Mouse (Mus musculus): Measurements from ENCODE around the gene Sap30bp. TPM values are rescaled to one million over a fixed set of nuclear protein-coding genes. Genes with fewer than 3 reads are reported as not detected.
A peak's percentile ranks its signal among the peaks of the same experiment; 100 is the strongest.

Sap30bp gene
- total and polyA plus RNA-seq, 3 experiments: 49.1 to 69.2 TPM; not detected in 1

DNA sequence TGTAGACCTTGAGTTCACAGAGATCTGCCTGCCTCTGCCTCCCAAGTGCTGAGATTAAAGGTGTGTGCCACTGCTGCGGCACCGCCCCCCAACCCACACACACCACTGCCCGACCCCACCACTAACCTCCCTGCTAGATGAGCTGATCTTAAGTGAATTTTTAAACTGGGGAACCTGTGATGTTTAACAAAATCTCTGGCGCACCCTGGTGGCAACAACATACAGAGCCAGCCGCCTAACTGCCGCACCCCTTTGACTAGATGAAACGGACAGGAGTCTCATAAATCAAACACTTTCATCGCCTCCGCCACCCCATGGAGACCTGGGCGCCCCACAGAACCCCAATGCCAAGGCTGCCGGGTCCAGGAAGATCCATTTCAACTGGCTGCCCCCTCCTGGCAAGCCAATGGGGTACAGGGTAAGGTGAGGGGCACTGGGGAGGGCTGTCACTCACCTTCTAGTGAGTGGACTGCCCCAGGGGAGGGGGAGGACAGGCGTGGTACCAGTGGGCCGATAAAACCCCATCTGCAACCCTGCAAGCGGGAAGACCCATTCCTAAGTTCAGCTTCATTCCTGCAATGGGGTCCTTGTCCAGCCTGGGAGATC, 66.6 kb downstream of the Sap30bp start:
- H3K27me3 ChIP-seq (ENCODE audit: control insufficient read depth in 1 of 2, insufficient read depth in 2 of 2, low read length in 2 of 2): no peaks in the 10 kb centered on the region
- no peak for TF ChIP-seq CHD1 (IDR thresholded peaks at IDR 0.05; ENCODE audit: low read depth, low read length)
- TF ChIP-seq ZKSCAN1 (IDR thresholded peaks at IDR 0.05; ENCODE audit: low read depth, low read length): no peak
- TF ChIP-seq RCOR1 (IDR thresholded peaks at IDR 0.05; ENCODE audit: low read depth, low read length): 0 out of 2 replicates have a peak, but pooled peaks have one; percentile 49
- peak; percentile 54 to 96 (median 87) for TF ChIP-seq CTCF (IDR thresholded peaks at IDR 0.05 in 2 of 3, conservative IDR thresholded peaks at IDR 0.05 in 1 of 3; ENCODE audit: control insufficient read depth in 1 of 3, insufficient read depth in 1 of 3, low read depth in 2 of 3, low read length in 3 of 3, poor library complexity in 1 of 3, severe bottlenecking in 1 of 3)
- peak; percentile 15; the same call in 1 of the 2 replicates for TF ChIP-seq BHLHE40 (IDR thresholded peaks at IDR 0.05; ENCODE audit: borderline replicate concordance, low read depth, low read length)
- 0 out of 2 replicates have a peak, but pooled peaks have one; percentile 27 for TF ChIP-seq TCF12 (IDR thresholded peaks at IDR 0.05; ENCODE audit: low read depth, low read length)
- TF ChIP-seq ZC3H11A (IDR thresholded peaks at IDR 0.05; ENCODE audit: low read depth, low read length): peak; percentile 82
- TF ChIP-seq RAD21 (IDR thresholded peaks at IDR 0.05; ENCODE audit: low read depth, low read length): peak; percentile 89
- TF ChIP-seq ZNF384 (IDR thresholded peaks at IDR 0.05; ENCODE audit: low read depth, low read length): peak; percentile 30; the same call in 1 of the 2 replicates
- peak; percentile 19; the same call in 1 of the 2 replicates for TF ChIP-seq TBP (IDR thresholded peaks at IDR 0.05; ENCODE audit: low read depth, low read length)
- TF ChIP-seq SIN3A (IDR thresholded peaks at IDR 0.05; ENCODE audit: low read length): peak; percentile 53; the same call in 1 of the 2 replicates
- TF ChIP-seq TAL1 (IDR thresholded peaks at IDR 0.05; ENCODE audit: low read length): no peak
- TF ChIP-seq SMC3 (IDR thresholded peaks at IDR 0.05; ENCODE audit: low read depth, low read length): peak; percentile 94
- TF ChIP-seq MAZ (IDR thresholded peaks at IDR 0.05; ENCODE audit: low read depth, low read length): peak; percentile 60
- peak; percentile 93 for DNase-seq (ENCODE audit: low read depth, low spot score)
- no peaks in the 10 kb centered on the region for H3K79me2 ChIP-seq (ENCODE audit: control insufficient read depth, insufficient read depth, low read length, poor library complexity)
- peak overlapping the region; percentile 5 to 33; a peak in 3 of 4 replicates for H3K4me3 ChIP-seq (ENCODE audit: control insufficient read depth in 1 of 2, insufficient read depth in 1 of 2, low read depth in 2 of 2, low read length in 2 of 2)
- H3K36me3 ChIP-seq (ENCODE audit: control insufficient read depth in 1 of 2, insufficient read depth in 2 of 2, low read length in 2 of 2): peaks cover 0 to 8% of the 10 kb centered on the region in 2 experiments; a peak in 2 of 4 replicates
- H3K27ac ChIP-seq (ENCODE audit: control insufficient read depth, low read depth, low read length): no peak overlapping the region
- H3K9me3 ChIP-seq (replicated peaks; ENCODE audit: insufficient read depth, low read length): no peaks in the 10 kb centered on the region
- H3K9ac ChIP-seq (ENCODE audit: control insufficient read depth, low read depth, low read length, poor library complexity, severe bottlenecking): peak overlapping the region; percentile 48
- H3K4me1 ChIP-seq (ENCODE audit: control insufficient read depth in 1 of 2, insufficient read depth in 2 of 2, low read length in 2 of 2): peaks cover 6 to 14% of the 10 kb centered on the region in 2 experiments

- Histone ChIP-seq H3K36me3 (ENCODE audit: control insufficient read depth in 1 of 2, insufficient read depth in 2 of 2, low read length in 2 of 2) (peaks cover 0 to 8% of the 10 kb centered on the region in 2 experiments; a peak in 2 of 4 replicates), H3K4me1 (ENCODE audit: control insufficient read depth in 1 of 2, insufficient read depth in 2 of 2, low read length in 2 of 2) (peaks cover 6 to 17% of the 10 kb centered on the region in 2 experiments)
- no peak for DNase-seq (ENCODE audit: low read depth, low spot score)
Observed at GRCm38 (mm10) chr11:116000607-116001006, 67.5 kb downstream of the Sap30bp start.

More at GRCm38 (mm10) chr11:116000607-116001006, 67.5 kb downstream of the Sap30bp start:
- H3K27ac ChIP-seq (ENCODE audit: control insufficient read depth, low read depth, low read length): no peak overlapping the region
- H3K4me3 ChIP-seq (ENCODE audit: control insufficient read depth in 1 of 2, insufficient read depth in 1 of 2, low read depth in 2 of 2, low read length in 2 of 2): no peak overlapping the region
- H3K79me2 ChIP-seq (ENCODE audit: control insufficient read depth, insufficient read depth, low read length, poor library complexity): no peaks in the 10 kb centered on the region; the same call in 1 of the 2 replicates
- H3K9me3 ChIP-seq (replicated peaks; ENCODE audit: insufficient read depth, low read length): no peaks in the 10 kb centered on the region
- H3K27me3 ChIP-seq (ENCODE audit: control insufficient read depth in 1 of 2, insufficient read depth in 2 of 2, low read length in 2 of 2): no peaks in the 10 kb centered on the region
- TF ChIP-seq USF1 (IDR thresholded peaks at IDR 0.05; ENCODE audit: low read depth, low read length) (no peak), MYB (IDR thresholded peaks at IDR 0.05; ENCODE audit: low read depth, low read length) (no peak), ZMIZ1 (IDR thresholded peaks at IDR 0.05; ENCODE audit: low read depth, low read length) (no peak), JUND (IDR thresholded peaks at IDR 0.05; ENCODE audit: low read depth, low read length) (no peak)
- no peak overlapping the region for H3K9ac ChIP-seq (ENCODE audit: control insufficient read depth, low read depth, low read length, poor library complexity, severe bottlenecking)

Data from MEL (cell line).